Mouse (Mus musculus) layer of hippocampus, adult 9-11 months (tissue): ENCODE measurements around the gene Lrat.

Experiments used
- DNase-seq: peaks from one replicate; pipeline ENCODE4 v3.0.0; 2022

The Lrat gene

GRCm38 (mm10) chr3:82903613-82904205, at the start of gene Lrat:
Lrat (minus strand) TSS chr3:82903973.
- no peak for DNase-seq

- DNase-seq, result no peak
Measured at GRCm38 (mm10) chr3:82952173-82952962, 48.6 kb upstream of the Lrat start.

- DNase-seq, result no peak
Measured at GRCm38 (mm10) chr3:82950639-82951038, 46.9 kb upstream of the Lrat start.

- DNase-seq, result no peak
Measured at GRCm38 (mm10) chr3:82950208-82950607, 46.4 kb upstream of the Lrat start.

GRCm38 (mm10) chr3:82946375-82947107, 42.8 kb upstream of the Lrat start:
- no peak for DNase-seq

- DNase-seq, result no peak
Measured at GRCm38 (mm10) chr3:82927917-82928316, 24.1 kb upstream of the Lrat start.

- DNase-seq, result no peak
Measured at GRCm38 (mm10) chr3:82915632-82916031, 11.9 kb upstream of the Lrat start.

DNA sequence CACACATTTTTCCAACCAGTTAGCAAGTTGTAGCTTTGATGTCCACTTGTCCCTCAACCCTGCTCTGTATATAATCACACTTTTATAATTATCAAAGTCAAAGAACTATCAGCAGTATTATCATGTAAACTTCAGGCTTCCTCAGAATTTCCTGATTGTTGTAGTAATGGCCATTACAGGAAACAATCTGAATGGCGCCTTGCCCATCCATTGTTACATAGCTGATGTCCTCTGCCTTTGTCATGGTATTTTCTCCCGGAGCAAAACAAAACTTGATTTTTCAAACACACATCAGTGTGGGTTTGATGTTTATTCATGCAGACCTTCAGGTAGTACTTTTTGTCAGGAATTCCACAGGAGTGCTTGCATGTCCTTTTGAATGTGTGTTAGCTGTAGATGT, 4.9 kb upstream of the Lrat start:
- DNase-seq, result no peak

DNA sequence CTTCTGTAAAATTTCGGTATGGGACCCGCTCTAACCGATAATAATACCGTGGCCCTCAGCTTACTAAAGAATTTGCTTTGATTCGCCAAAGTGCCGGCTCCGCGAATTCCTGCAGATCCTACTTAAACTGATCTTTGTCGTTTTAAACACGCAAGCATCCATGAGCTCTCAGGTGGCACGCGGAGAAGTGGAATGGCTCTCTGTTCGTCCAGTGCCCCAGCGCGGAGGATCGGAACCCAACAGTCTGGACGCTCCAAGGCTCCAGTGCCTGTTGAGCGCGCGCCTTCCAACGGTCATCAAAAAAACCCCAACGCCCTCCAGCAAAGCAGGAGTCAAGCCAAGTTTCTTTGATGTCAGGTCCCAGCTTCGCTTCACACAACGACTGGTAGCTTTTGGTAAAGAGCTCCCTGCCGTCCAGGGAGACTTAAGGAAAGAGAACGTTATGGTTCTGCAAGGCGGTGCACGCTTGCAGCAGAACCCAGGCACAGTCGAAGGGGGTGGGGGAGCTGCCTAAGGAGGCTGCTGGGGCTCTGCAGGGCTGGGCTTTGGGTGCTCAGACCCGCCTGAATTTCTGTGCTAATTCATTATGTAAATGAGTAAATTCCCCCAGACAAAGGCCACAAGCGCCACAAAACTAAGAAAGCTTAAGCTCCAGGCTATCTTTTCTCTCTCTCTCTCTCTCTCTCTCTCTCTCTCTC, 587 bp upstream of the Lrat start:
- DNase-seq, result no peak

DNA sequence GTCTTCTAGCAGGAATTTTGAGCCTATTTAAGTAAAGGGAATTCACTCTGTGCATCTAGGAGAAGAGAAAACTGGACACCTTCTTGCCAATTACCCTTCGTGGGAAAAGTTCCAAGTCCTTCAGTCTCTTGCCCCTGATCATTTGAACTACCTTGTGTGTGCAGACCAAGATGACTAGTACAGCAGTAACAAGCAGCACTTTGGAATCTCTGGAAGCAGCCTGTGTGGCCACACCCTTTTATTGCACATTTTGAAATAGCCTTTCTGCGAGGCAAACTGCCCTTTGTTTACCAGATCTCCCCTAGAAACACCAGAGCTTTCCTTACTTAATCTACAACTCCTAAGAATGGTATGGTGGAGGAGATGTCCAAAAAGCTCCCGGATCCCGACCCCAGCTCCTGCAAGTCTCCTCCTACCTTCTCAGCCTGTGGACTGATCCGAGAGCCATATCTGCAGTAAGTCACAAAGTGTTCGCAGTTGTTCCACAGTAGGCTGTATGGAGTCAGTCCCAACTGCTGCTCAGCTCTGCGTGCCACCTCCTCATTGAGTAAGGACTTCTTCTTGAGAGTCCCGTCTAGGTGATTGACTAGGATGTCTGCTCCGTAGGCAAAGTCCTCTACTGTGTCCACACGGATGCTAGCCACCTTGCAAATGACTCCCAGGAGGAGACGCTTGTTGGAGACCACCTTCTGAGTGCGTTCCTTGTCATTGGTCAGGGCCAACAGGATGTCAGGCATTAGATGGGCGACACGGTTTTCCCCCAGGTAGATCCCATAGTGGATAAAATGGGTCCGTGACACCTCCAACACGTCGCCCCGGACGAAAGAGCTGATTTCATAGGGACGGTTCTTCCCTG, 788 bp downstream of the Lrat start:
- no peak for DNase-seq

DNA sequence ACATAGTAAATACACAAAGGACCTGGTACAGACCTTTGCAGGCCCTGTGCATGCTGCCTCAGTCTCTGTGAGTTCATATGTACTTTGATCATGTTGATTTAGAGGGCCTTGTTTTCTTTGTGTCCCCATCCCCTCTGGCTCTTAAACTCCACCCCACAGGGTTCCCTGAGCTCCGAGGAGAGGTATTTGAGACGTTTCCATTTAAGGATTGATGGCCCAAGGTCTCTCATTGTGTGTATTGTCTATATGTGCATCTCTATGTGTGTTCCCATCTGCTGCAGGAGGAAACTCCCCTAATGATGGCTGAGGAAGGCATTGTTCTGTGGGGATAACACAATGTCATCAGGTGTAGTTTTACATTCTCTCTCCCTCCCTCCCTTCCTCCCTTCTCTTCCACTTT, 14.9 kb downstream of the Lrat start:
- no peak for DNase-seq

GRCm38 (mm10) chr3:82877258-82877657, 26.5 kb downstream of the Lrat start:
- peak; percentile 12 for DNase-seq

- peak; percentile 71 for DNase-seq
Measured at GRCm38 (mm10) chr3:82876372-82876739, 27.4 kb downstream of the Lrat start, which contains the start of gene Rbm46. Rbm46 (minus strand) TSS chr3:82876483.

DNA sequence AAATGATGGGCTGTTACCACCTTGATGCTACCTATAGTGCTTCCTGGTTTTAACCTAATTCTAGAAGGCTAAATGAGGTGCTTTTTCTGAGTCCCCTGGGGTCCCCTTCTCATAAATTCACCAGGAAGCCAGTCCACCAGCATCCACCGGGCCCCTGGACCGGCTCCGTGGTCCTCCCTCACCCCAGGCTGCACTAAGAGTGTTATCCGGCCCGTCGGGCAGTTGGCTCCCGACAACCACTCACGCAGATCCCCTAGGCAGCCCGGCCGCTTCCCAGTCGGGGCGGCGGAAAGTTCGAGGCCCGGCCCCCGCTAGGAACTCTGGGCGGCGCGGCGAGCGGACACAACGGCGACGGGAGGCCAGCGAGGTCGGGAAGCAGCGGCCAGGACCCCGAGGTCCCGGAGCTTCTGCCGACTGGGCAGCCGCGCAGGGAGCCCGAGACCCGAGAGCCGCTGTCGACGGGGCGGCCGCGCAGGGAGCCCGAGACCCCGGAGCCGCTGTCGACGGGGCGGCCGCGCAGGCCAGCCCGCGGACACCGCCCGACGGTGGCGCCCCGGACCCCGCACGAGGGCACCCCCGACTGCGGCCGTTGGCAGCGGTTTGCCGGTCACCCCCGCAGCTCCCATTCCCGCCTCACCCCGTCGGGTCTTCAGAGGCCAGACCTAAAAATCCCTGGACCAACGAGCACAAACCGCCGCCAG, 28.0 kb downstream of the Lrat start:
- no peak for DNase-seq

DNA sequence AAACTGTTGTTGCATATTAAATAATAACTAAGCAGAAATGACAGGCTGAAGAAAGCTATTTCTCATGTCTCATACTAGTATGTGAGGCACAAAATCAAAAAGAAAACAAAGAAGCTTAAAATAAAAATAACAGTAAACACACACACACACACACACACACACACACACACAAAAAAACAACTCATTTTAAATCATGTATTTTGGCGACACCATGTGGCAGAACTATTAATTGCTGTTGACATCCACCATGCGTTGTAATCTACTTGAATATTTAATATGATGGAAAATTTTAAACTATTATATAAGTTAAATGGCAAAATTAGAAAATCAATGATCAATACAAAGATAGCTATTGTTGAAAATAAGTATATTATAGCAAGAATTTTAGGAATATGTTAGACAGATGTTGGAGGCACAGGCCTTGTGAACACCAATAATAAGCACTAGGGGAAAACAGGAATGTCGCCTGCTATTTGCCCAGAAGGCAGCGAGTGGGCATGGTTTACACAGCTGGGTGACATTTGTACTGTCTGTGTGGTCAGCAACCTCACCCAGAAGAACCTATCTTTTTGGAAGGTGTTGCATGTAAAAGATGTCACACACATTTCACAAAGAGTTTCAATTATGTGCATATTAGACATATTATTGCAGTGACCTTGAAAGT, 46.2 kb downstream of the Lrat start:
- DNase-seq, result peak; percentile 10
